Mouse (Mus musculus) frontal cortex, adult (tissue): Measurements from ENCODE around the gene Gm36028.
A peak's percentile ranks its signal among the peaks of the same experiment; 100 is the strongest.

ENCODE experiments used
- ATAC-seq: cut with Nextera tagmentation; 2 replicates; pipeline ENCODE4 v1.9.2; 2017; ENCODE audit warnings: mild to moderate bottlenecking, moderate library complexity, mixed read lengths; ENCODE audit not compliant: low TSS enrichment

The Gm36028 gene

GRCm38 (mm10) chr16:37861029-37861428, at the start of gene Gm36028:
TSS of gene Gm36028 (minus strand) at chr16:37861146.
- ATAC-seq: no peak

GRCm38 (mm10) chr16:37906456-37906855, 45.5 kb upstream of the Gm36028 start:
- ATAC-seq: no peak

- no peak for ATAC-seq
Observed at GRCm38 (mm10) chr16:37901318-37901717, 40.4 kb upstream of the Gm36028 start.

- ATAC-seq: no peak
Observed at GRCm38 (mm10) chr16:37899357-37899756, 38.4 kb upstream of the Gm36028 start.

GRCm38 (mm10) chr16:37898790-37899189, 37.8 kb upstream of the Gm36028 start:
- ATAC-seq: no peak

GRCm38 (mm10) chr16:37893942-37894341, 33.0 kb upstream of the Gm36028 start:
- no peak for ATAC-seq

- no peak for ATAC-seq
Observed at GRCm38 (mm10) chr16:37893381-37893780, 32.4 kb upstream of the Gm36028 start.

- ATAC-seq: no peak
Observed at GRCm38 (mm10) chr16:37892667-37893066, 31.7 kb upstream of the Gm36028 start.

- ATAC-seq: no peak; the same call in 1 of the 2 replicates
Observed at GRCm38 (mm10) chr16:37888986-37889385, 28.0 kb upstream of the Gm36028 start.

- peak; percentile 82 for ATAC-seq
Observed at GRCm38 (mm10) chr16:37881168-37881567, 20.2 kb upstream of the Gm36028 start.

- no peak for ATAC-seq
Observed at GRCm38 (mm10) chr16:37879750-37880419, 18.9 kb upstream of the Gm36028 start.

- peak; percentile 41 for ATAC-seq
Observed at GRCm38 (mm10) chr16:37878951-37879505, 18.1 kb upstream of the Gm36028 start.

- no peak for ATAC-seq
Observed at GRCm38 (mm10) chr16:37877406-37877805, 16.5 kb upstream of the Gm36028 start.

GRCm38 (mm10) chr16:37874501-37875235, 13.7 kb upstream of the Gm36028 start:
- no peak for ATAC-seq

- ATAC-seq: peak; percentile 60
Observed at GRCm38 (mm10) chr16:37871112-37871715, 10.3 kb upstream of the Gm36028 start.

GRCm38 (mm10) chr16:37869470-37870231, 8.7 kb upstream of the Gm36028 start:
- no peak for ATAC-seq

- peak; percentile 58 for ATAC-seq
Observed at GRCm38 (mm10) chr16:37868506-37869469, 7.8 kb upstream of the Gm36028 start.

- peak; percentile 81 for ATAC-seq
Observed at GRCm38 (mm10) chr16:37867791-37868505, 7.0 kb upstream of the Gm36028 start, which contains the start of gene Lrrc58. TSS of gene Lrrc58 (plus strand) at chr16:37868389.

- ATAC-seq: no peak
Observed at GRCm38 (mm10) chr16:37865841-37866240, 4.9 kb upstream of the Gm36028 start.

- ATAC-seq: no peak
Observed at GRCm38 (mm10) chr16:37863876-37864275, 2.9 kb upstream of the Gm36028 start.
